Mouse (Mus musculus): ENCODE measurements around the gene St3gal2.
"Not testable (repeated sequence)": the region's sequence is repeated elsewhere in the genome, so short reads cannot be mapped to it uniquely, and the experiment has no call there.

St3gal2 gene

DNA sequence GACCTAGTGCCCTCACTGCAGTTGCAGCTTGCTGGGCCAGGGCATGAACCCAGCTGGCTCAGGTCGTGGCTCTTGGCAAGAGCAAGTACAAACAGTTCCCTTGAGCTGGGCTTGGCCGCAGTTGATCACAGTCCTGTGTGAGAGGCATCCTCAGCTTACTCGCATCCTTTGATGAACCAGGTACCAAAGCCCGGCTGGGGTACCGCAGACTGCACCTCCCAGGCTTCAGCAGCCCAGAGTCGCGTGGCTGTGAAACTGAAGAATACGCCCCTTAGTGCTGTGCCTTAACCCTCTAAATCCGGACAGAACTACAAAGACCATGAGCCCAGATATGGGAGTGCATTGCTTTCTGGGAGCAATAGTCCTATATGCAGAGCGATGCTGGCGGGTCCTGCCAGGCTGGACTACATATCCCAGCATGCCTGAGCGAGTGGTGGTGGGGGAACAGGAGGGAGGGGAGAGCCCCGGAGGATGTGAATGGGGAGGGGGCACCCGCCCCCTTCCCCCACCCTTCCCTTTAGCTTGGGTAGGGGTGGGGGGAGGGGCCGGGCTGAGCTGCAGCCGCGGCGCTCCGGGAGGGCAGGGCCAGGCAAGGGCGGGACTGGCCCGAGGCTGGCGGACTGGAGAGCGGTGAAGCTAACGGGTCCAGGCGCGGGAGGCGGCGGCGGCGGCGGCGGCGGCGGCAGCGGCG lies at the start of gene St3gal2:
Gene St3gal2 (plus strand): TSS at position 582 of the 691 bp plus-strand sequence.
- DNase-seq (ENCODE audit: low spot score) = peak; percentile 76

DNA sequence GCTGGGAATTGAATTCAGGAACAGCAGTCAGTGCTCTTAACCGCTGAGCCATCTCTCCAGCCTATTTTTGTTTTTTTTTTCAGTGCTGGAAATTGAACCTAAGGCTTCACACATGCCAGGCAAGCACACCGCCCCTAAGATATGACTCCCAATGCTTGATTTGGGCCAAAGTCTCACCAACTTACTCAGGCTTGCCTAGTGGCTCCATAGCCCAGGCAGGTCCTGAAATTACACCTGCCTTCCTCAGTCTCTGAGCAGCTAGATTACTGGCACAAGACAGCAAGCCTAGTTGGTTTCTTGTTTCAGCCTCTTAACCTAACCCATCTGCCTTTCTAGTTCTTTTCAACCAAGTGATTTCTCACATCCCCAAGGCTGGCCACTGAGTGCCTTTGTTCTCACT lies 49.2 kb upstream of the St3gal2 start:
- DNase-seq (ENCODE audit: low spot score) = no peak

DNA sequence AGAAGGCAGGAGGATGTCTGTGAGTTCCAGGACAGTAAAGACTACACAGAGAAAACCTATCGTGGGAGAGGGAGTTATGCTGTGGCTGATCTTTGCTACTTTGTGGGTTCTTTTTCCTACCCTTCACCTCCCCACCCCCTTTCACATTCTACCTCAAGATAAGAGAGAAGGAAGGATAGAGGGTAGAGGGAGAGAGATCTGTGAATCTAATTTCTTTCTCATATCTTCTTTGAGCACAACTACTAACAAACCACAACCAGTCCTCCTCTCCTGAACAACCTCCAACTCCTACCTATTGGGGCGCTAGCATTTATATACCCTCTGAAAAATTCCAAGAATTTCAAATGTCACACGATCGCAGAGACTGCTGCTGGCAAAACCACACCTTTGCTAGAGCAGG lies 41.9 kb upstream of the St3gal2 start:
- peak; percentile 29 for DNase-seq (ENCODE audit: low spot score)

DNA sequence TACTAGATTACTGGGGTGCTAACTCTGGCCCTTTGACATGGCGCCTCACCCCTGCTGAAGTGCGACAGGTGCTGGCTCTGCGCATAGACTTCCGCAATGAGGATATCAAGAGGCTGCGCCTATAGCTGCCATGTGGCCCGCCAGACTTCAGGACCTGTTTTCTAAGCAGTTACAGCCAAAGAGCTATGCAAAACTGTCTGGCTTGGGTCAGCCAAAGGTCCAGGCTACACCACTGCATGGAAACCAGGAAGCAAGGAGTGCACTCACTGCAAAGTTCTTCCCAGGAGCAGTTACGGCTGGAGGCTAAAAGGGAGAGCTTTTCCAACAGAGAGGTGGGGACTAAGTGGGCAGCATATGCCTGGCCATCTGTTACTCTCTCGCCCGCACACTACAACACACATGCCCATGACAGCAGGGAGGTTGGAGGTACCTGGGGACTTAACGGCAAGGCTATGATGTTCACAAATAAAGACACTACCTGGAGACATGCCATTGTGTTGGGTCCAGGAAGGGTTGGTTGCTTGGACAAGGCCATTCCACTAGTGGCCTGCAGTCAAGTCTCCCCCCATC lies 37.9 kb upstream of the St3gal2 start:
- no peak for DNase-seq (ENCODE audit: low spot score)

DNA sequence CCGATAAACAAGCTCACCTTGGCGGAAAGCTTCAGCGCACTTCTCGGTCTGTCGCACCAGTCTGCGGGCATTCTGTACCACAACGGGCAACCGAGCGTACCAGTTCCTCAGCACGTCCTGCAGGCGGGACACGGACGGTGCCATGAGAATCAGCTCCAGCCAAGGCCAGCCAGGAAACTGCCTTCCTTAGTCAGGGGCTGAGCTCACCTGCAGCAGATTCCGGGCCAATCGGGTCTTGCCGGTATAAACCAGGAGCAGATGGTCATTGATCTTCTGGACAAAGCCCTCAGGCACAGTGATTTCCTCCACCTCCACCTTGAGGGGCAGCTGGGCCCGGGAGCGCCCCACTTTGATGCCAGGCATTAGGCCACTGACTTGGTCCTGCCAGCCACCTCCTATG lies 35.9 kb upstream of the St3gal2 start:
- no peak for DNase-seq (ENCODE audit: low spot score)

DNA sequence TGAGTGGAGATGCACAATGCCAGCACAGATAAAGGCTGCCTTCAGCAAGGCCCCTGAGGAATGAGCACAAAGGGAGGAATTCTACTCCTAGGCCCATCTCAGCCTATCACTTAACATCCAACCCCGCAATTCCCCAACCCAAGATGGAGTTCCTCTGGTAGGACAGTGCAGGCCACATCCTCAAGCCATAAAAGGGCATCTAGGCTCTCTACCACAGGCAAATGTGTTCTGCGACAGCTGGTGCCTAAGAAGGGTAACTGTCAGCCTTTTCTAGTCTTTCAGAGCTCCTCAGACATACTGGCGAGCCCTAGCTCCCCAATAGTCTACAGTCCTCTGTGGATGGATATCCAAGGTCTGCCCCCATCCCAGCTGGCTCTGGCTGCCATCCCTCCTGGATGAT lies 33.1 kb upstream of the St3gal2 start:
- no peak for DNase-seq (ENCODE audit: low spot score)

DNA sequence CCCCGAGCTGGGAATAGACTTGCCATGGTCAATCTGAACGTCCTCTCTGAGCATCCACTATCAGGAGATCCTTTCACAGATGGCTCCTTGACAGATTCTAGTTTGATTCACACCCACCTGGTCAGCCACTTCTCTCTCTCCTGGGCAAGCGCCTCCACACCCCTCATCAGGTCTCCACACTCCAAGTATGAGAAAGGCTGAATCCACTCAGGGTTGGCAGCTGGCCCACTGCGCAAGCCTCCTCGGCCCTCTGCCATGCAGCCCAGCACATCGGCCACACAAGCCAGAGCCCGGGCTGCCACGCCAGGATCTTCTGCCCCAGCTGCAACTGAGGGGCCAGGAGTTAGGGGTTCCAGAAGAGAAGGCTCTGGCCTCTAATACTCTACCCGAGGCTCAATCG lies 32.2 kb upstream of the St3gal2 start:
- no peak for DNase-seq (ENCODE audit: low spot score)

DNA sequence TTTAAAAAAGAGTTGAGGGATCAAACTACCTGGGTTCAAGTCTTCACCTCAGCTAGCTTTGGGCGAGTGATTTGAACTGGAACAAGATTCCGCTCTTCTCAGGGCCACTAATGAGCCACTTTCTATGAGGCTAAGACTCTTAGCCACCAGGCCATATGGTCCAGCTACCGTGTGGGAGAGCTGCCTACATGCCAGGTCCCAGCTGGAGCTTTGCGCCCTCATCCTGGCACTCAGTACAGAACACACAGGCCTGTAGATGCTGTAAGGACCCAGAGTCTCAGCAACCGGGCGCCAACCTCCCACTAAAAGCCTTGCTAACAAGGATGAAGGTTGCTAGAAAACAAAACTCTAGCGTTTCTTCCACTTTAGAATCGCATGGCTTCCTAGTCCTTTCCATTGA lies 31.3 kb upstream of the St3gal2 start:
- no peak for DNase-seq (ENCODE audit: low spot score)

DNA sequence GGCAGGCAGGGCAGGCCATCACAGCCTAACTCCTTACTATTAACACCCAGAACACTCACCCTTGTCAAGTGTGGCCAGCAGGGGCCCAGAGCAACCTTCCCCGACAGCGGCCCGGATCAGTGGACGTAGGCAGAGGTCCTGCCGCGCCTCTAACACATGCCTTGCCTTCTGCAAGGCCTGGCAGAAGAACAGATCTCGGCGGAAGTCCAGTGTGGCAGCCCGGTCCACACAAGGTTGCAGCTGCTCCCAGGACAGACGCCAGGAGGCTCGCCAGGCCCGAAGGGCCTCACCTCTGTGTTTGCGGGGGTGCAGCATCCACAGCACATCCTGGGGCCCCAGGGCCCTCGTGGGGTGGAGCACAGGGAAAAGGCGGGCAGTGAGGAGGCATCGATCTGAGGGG lies 30.9 kb upstream of the St3gal2 start:
- DNase-seq (ENCODE audit: low spot score) = no peak

DNA sequence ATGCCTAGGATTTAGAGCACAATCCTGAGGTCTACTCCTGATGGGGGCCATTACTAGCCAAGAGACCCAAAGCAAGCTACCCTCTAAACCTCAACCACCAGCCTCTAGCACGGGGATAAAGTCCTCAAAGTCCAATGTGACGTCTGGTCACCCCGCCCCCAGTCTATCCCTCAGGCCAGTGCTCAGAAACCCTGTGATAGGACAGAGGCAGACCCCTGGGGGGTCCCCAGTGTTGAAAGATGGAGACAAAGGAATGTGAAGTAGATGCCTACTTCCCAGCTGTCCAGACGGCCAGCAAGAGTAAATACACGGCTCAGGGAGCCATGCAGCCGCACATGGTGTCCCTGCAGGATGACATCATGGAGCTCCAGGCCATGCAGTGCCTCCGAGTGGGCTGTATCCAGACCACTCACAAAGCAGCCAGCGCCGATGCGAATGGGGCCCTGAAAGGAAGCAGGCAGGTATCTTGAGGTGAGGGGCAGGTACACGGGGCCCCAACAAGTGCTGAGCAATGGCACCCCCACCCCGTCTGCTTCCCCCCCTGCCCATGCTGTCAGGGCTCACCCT lies 29.7 kb upstream of the St3gal2 start:
- no peak for DNase-seq (ENCODE audit: low spot score)

DNA sequence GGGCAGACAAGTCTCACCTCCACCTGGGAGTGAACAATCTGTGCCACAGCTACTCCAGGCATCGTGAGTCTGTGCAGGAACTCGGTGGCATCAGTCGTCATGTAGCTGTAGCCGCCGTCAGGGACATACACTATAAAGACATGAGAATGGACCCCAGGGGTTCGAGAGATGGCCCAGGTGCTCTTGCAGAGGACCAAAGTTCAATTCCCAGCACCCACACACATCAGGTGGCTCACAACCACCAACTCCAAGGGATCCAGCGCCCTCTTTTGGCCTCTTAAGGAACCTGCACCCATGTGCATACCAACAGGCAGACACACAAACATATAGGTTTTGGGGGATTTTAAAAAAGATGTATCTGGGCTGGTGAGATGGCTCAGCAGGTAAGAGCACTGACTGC lies 27.7 kb upstream of the St3gal2 start:
- no peak for DNase-seq (ENCODE audit: low spot score)

DNA sequence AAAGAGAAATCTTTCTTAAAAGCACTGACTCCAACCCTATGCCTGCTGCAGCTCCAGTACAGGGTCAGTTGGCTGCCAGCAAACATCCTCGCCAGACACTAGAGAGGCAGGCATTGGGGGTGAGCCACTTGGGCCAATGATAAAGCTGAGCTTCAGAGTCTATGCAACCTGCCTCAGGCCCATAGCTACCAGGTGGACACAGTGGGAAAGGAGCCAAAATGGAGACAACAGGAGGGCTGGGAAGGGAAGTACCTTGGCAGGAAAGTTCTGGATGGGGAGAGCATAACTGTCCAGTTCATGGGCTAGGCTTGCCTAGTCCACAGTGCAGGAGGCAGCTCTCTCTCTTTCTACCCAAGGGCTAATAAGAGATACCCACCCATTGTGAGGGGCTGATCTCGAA lies 26.8 kb upstream of the St3gal2 start:
- DNase-seq (ENCODE audit: low spot score) = no peak

DNA sequence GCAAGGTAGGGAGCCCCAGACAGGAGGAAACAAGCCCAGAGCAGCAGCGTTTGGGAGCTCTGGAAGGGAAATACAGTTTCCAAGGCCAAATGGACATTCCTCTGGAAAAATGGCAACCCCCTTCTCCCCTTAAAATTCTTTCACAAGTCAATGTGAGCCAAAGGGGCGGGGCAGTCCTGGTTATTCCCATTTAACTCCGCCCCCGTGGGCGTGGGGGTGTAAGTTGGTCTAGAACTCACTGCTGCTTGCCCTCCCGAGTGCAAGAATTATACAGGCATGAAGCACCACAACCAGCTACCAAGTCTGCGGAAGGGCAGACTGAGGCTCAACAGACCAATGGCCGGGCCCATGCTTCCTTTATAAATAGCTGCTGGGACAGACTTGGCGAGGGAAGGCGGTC lies 24.9 kb upstream of the St3gal2 start:
- no peak for DNase-seq (ENCODE audit: low spot score)

DNA sequence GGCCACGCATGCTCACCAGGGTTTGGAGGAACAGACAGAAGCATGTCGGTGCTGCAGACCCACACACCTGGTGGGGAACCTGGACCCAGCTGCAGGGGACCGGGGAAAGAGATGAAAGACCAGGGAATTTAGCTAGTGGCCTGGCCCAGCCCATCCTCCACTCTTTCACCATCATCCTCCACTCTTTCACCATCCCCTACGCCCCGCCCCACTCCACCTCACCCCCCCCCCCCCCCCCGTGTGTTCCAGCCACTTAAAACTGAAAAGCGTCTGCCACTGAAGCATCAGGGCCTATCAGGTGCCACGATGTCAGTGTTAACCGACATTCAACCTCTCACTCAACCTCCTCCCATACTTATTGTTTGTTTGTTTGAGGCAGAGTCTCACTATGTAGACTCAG lies 24.5 kb upstream of the St3gal2 start:
- DNase-seq (ENCODE audit: low spot score) = no peak

DNA sequence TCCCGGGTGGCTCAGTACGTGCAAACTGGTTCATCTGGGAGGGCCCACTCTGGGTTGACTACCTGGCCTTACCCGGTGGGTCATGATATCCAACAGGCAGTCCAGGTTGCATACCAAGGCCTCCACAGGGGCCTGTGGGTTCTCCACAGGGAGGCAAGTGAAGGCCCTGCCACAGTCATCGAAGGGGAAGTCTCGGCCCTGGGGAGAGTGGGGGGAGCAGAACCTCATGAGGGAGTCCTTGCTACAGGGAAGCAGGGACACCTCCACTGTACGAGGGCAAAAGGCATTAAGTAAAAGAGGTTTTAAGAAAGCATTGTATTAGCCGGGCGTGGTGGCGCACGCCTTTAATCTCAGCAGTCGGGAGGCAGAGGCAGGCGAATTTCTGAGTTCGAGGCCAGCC lies 23.9 kb upstream of the St3gal2 start:
- no peak for DNase-seq (ENCODE audit: low spot score)

DNA sequence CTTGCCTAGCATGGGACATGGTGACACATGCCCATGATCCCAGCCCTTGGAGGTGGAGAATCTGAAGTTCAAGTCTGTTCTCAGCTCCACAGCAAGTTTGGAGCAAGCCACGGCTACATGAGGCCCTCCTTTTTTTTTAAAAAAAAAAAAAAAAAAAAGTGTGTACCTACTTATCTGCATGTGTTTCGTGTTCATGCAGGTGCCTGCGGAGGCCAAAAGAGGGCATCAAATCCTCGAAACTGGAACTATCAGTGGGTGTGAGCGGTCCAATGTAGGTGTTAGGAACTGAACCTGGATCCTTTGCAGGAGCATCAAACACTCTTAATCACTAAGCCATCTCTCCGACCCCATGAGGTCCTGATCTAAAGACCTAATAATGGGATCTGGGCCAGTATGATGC lies 22.2 kb upstream of the St3gal2 start:
- DNase-seq (ENCODE audit: low spot score) = no peak

DNA sequence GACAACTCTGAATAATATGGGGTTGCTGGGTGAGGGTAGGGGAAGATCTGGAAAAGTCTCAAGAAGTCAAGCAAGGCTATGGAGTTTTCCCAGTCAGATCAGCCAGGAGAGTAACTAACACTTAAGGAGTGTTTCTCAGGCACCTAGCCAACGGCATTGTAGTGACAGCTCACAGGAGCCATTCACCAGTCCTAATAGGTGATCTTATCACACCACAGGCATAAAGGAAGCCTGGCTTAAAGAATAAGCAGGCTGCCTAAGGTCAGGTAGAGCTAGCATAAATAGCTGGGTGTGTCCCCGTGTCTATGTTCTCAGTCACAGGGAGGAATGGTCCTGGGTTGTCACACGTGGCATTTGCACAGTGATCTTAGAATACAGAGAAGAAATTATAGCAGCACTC lies 18.7 kb upstream of the St3gal2 start:
- no peak for DNase-seq (ENCODE audit: low spot score)

DNA sequence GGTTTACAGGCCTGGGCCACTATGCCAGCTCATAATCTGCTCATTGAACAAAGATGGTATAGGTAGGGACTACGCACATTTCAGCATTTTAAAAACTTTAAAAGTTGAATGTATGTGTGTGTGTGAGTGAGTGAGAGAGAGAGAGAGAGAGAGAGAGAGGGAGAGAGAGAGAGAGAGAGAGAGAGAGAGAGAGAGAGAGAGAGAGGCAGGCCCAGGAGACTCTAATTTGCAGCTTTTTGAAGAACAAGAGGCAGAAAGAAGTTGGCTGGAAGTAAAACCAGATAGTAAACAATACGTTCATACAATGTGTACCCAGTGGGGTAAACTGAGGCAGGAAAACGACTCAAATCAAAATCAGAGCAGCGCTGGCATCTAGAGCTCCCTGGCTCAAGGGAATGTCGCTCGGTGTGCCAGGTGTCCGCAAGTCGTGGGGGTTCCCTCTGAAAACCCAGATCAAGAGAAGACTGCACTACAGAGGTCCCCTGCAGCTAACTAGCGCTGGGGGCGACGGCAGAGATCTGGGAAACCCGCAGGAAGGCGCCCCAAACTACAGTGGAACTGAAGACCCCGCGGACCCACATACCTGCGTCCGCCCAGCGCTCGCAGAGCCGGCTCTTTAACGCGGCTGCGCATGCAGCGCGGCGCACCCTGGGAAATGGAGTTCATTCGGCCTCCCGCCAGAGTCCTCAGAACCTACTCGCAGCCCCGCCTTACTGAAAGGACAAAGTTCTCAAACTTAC lies 17.7 kb upstream of the St3gal2 start, which contains the start of gene Fuk:
Gene Fuk (minus strand): TSS at position 650 of the 740 bp plus-strand sequence.
- peak; percentile 79 for DNase-seq (ENCODE audit: low spot score)

DNA sequence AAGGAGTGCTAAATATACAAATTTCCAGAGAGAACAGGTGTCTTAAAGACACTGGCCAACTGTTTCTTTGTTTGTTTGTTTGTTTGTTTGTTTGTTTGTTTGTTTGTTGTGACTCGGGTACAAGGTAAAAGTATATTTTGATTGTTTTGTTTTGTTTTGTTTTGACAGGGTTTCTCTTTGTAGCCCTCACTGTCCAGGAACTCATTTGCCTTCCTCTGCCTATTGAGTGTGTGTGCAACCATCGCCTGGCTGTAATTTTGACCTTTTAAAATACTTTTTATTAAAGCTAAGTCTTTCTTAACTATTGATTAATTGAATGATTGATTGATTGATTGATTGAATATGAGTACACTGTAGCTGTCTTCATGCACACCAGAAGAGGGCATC lies 17.1 kb upstream of the St3gal2 start:
- no peak for DNase-seq (ENCODE audit: low spot score)

DNA sequence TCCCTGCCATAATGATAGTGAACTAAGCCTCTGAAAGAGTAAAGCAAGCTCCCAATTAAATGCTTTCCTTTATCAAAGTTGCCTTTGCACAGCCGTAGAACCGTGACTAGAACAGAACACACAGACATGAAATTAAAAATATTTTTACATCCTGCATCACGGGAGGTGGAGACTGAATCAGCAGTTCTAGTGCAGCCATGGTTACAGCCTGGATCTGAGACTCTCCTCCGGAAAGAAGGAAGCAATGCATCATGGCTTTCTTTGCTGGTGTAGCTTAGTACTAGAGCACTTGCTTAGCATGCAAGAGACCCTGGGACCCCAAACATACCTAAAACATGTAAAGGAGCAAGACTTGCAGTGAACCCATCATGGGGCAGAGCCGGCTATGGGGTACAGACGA lies 14.3 kb upstream of the St3gal2 start:
- no peak for DNase-seq (ENCODE audit: low spot score)

DNA sequence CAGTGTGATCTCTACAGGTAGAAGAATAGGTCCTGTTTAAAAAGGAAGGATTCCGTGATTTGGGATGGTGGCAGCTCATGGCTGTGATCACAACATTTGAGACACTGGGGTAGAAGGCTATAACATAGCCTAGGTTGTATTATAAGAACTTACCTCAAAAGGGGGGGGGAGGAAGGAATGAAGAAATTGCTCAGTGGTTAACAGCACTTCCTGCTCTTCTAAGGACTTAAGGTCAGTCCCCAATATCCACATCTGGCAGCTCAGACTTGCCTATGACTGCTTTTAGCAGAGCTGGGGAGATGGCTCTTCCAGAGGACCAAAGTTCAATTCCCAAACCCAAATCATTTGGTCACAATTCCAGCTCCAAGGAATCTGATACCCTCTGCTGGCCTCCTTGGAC lies 13.0 kb upstream of the St3gal2 start:
- no peak for DNase-seq (ENCODE audit: low spot score)

DNA sequence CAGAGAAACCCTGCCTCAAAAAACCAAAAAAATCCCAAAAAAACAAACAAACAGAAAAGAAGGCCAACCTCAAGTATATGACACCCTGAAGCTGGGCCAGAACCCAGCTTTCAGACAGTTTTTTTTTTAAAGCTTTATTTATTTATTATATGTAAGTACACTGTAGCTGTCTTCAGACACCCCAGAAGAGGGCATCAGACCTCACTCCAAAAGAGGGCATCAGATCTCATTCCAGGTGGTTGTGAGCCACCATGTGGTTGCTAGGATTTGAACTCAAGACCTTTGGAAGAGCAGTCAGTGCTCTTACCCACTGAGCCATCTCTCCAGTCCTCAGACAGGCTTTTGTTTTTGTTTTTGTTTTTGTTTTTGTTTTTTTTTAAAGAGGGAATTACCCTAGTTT lies 9.9 kb upstream of the St3gal2 start:
- not testable (repeated sequence) for DNase-seq (ENCODE audit: low spot score)
